Mouse (Mus musculus) heart, postnatal 0 days (tissue): ENCODE measurements around the gene Atg4d. TPM values are rescaled to one million over a fixed set of nuclear protein-coding genes. Genes with fewer than 3 reads are reported as not detected.

Experiments used
- ATAC-seq: fragments of 200-750 bp; cut with Nextera tagmentation; 2 replicates; pipeline ENCODE4 v1.8.0; 2017; ENCODE audit warnings: low read depth, moderate number of reproducible peaks, moderate library complexity; ENCODE audit not compliant: insufficient read depth
- DNase-seq: peaks from one replicate; pipeline ENCODE4 v3.0.0-alpha.2; 2016; ENCODE audit warnings: low spot score
- H3K27ac ChIP-seq: fragments of 300-500 bp; sonication (generic); 2 replicates; pipeline ENCODE4 v1.5.1; 2014; ENCODE audit warnings: low read depth, mild to moderate bottlenecking
- H3K27me3 ChIP-seq: fragments of 300-500 bp; sonication (generic); 2 replicates; pipeline ENCODE4 v1.6.1; 2014; ENCODE audit warnings: low read length, mixed read lengths; ENCODE audit not compliant: control insufficient read depth, insufficient read depth
- H3K36me3 ChIP-seq: fragments of 300-500 bp; sonication (generic); replicated peaks from 2 replicates; pipeline ENCODE4 v1.6.1; 2014; ENCODE audit warnings: low read length, mixed read lengths; ENCODE audit not compliant: control insufficient read depth, insufficient read depth
- H3K4me1 ChIP-seq: fragments of 300-500 bp; sonication (generic); 2 replicates; pipeline ENCODE4 v1.6.1; 2014; ENCODE audit warnings: antibody characterized with exemption; ENCODE audit not compliant: control insufficient read depth, insufficient read depth
- H3K4me2 ChIP-seq: fragments of 300-500 bp; sonication (generic); 2 replicates; pipeline ENCODE4 v1.6.1; 2014; ENCODE audit warnings: low read depth, mild to moderate bottlenecking, low read length, moderate library complexity
- H3K4me3 ChIP-seq: fragments of 300-500 bp; sonication (generic); 2 replicates; pipeline ENCODE4 v1.5.1; 2014; ENCODE audit warnings: low read depth, low read length
- H3K9ac ChIP-seq: fragments of 300-500 bp; sonication (generic); replicated peaks from 2 replicates; pipeline ENCODE4 v1.6.1; 2014; ENCODE audit warnings: low read depth, low read length, mixed read lengths
- H3K9me3 ChIP-seq: fragments of 300-500 bp; sonication (generic); replicated peaks from 2 replicates; pipeline ENCODE4 v1.6.1; 2016; ENCODE audit warnings: low read length; ENCODE audit not compliant: control insufficient read depth
- CTCF ChIP-seq: IDR thresholded peaks from 2 replicates; pipeline ENCODE4 v1.5.1; 2016; ENCODE audit warnings: antibody characterized with exemption, control low read depth, low read depth
- EP300 ChIP-seq: IDR thresholded peaks from 2 replicates; pipeline ENCODE4 v1.6.1; 2016; ENCODE audit warnings: antibody characterized with exemption, low read depth
- WGBS: fragments of 180-500 bp; shearing (Covaris S2); extraction: QIAGEN DNeasy Blood & Tissue Kit; methylation state at CpG from one replicate; pipeline ENCODE4 v1.1.7; 2014; 5-methylcytosine and 5-hydroxymethylcytosine counted together
- polyA plus RNA-seq: library from polyadenylated mRNA; unstranded; fragments of >200 nt; fragmentation: Nextera tagmentation; extraction: Ambion mirVana; gene quantifications from 2 replicates; pipeline ENCODE4 v1.2.1, GENCODE M21; 2015
- total RNA-seq: library from RNA; depleted of rRNA; stranded (reverse); fragments of >200 nt; gene quantifications from 2 replicates; pipeline ENCODE4 v1.2.3, GENCODE M21; 2014; ENCODE audit warnings: low replicate concordance

Gene Atg4d
- total and polyA plus RNA-seq, 2 experiments from 2014 or later = 56.1 to 67.4 TPM

- ATAC-seq = peak; percentile 83
- H3K36me3 ChIP-seq = no peaks in the 10 kb centered on the region
- peaks cover 12% of the 10 kb centered on the region for H3K27me3 ChIP-seq
These were observed 48.3 kb downstream of the Atg4d start for GRCm38 (mm10) chr9:21313394-21313793.

GRCm38 (mm10) chr9:21314367-21315140 lies 49.5 kb downstream of the Atg4d start:
- no peak overlapping the region for H3K4me2 ChIP-seq
- no peaks in the 10 kb centered on the region for H3K4me1 ChIP-seq
- H3K36me3 ChIP-seq = no peaks in the 10 kb centered on the region
- H3K9ac ChIP-seq = no peak overlapping the region
- no peaks in the 10 kb centered on the region for H3K9me3 ChIP-seq
- no peak overlapping the region for H3K4me3 ChIP-seq
- ATAC-seq = no peak
- TF ChIP-seq CTCF (no peak), EP300 (no peak)
- WGBS = 87% methylated on average over 9 of the region's 9 CpGs
- peaks cover 12% of the 10 kb centered on the region for H3K27me3 ChIP-seq
- DNase-seq = no peak
- H3K27ac ChIP-seq = no peak overlapping the region

More at GRCm38 (mm10) chr9:21313394-21313793, 48.3 kb downstream of the Atg4d start:
- 8% methylated on average over 11 of the region's 11 CpGs for WGBS
- Histone ChIP-seq H3K27ac (no peak overlapping the region), H3K4me3 (no peak overlapping the region), H3K4me2 (no peak overlapping the region), H3K4me1 (no peaks in the 10 kb centered on the region), H3K9me3 (no peaks in the 10 kb centered on the region), H3K9ac (no peak overlapping the region)
- peak; percentile 96 for TF ChIP-seq CTCF
- TF ChIP-seq EP300 = no peak
- DNase-seq = peak; percentile 87

- Histone ChIP-seq H3K36me3 (no peaks in the 10 kb centered on the region), H3K4me2 (no peak overlapping the region), H3K4me1 (no peaks in the 10 kb centered on the region), H3K27me3 (peaks cover 12% of the 10 kb centered on the region), H3K4me3 (no peak overlapping the region), H3K27ac (no peak overlapping the region), H3K9ac (no peak overlapping the region), H3K9me3 (no peaks in the 10 kb centered on the region)
- no peak for TF ChIP-seq CTCF
- no peak for TF ChIP-seq EP300
- WGBS = 55% methylated on average over 5 of the region's 5 CpGs
- ATAC-seq (no peak), DNase-seq (no peak)
These were observed 50.3 kb downstream of the Atg4d start for GRCm38 (mm10) chr9:21315421-21315820.

GRCm38 (mm10) chr9:21316696-21317095 lies 51.6 kb downstream of the Atg4d start:
- WGBS = 71% methylated on average over 7 of the region's 7 CpGs
- Histone ChIP-seq H3K4me3 (no peak overlapping the region), H3K9me3 (no peaks in the 10 kb centered on the region), H3K4me2 (no peak overlapping the region), H3K27me3 (peaks cover 9% of the 10 kb centered on the region), H3K9ac (no peak overlapping the region), H3K27ac (no peak overlapping the region), H3K36me3 (no peaks in the 10 kb centered on the region), H3K4me1 (peaks cover 3% of the 10 kb centered on the region)
- TF ChIP-seq EP300 (no peak), CTCF (no peak)
- ATAC-seq (no peak), DNase-seq (no peak)

- Histone ChIP-seq H3K27me3 (no peaks in the 10 kb centered on the region), H3K4me2 (no peak overlapping the region), H3K4me3 (no peak overlapping the region), H3K27ac (no peak overlapping the region), H3K36me3 (no peaks in the 10 kb centered on the region), H3K4me1 (peaks cover 11% of the 10 kb centered on the region), H3K9ac (no peak overlapping the region), H3K9me3 (no peaks in the 10 kb centered on the region)
- WGBS = 85% methylated on average over 6 of the region's 6 CpGs
- TF ChIP-seq EP300 = no peak
- TF ChIP-seq CTCF = no peak
- no peak for DNase-seq
- ATAC-seq = no peak
These were observed 53.7 kb downstream of the Atg4d start for GRCm38 (mm10) chr9:21318792-21319191.

- TF ChIP-seq CTCF (no peak), EP300 (no peak)
- Histone ChIP-seq H3K4me2 (no peak overlapping the region), H3K27ac (no peak overlapping the region), H3K9ac (no peak overlapping the region), H3K4me1 (peaks cover 11% of the 10 kb centered on the region), H3K4me3 (no peak overlapping the region), H3K36me3 (no peaks in the 10 kb centered on the region), H3K9me3 (no peaks in the 10 kb centered on the region), H3K27me3 (no peaks in the 10 kb centered on the region)
- no peak for DNase-seq
- 93% methylated on average over 4 of the region's 4 CpGs for WGBS
- no peak for ATAC-seq
These were observed 54.4 kb downstream of the Atg4d start for GRCm38 (mm10) chr9:21319503-21319902.
